Mouse (Mus musculus): Measurements from ENCODE around the gene Zfp82. TPM values are rescaled to one million over a fixed set of nuclear protein-coding genes. Genes with fewer than 3 reads are reported as not detected.
A peak's percentile ranks its signal among the peaks of the same experiment; 100 is the strongest.

Gene Zfp82
- total RNA-seq, 2 experiments from 2014 or later, result 4.1 to 6.0 TPM

DNA sequence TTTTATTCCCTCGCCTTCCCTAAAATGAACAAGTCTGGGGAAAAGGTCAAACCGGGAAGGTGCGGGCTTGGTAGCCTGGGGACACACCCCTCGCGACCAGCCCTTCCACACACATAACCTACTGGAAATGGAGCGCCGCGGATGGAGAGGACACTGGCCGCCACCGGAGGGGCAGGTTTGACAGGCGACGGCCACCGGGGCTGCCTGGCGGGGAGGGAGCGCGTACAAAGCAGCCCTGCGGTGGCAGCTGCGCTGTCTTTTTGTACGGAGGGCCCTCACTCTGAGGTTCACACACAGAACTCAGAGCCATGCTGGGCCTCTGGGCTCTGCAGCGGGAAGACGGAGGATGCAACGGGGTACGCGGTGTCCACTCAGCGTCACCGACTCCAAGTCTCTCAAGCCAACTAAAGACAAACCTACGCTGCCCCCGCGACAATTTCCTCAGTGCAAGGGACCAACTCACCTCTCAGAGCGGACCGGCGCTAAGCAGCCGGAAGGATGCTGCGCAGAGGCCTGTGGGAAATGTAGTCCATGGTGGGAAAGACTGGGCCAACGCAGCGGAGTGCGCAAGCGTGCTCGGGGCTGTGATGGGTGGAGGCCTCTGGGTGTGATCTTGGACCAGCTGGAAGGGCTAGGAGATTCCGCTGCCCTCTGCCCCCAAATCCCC is 21.7 kb downstream of the Zfp82 start, which contains the start of gene Zfp14:
Gene Zfp14 (minus strand): TSS at position 499 of the 667 bp plus-strand sequence.
- peak; percentile 95 to 97 for DNase-seq (ENCODE audit: low spot score in 2 of 2)

- DNase-seq (ENCODE audit: low spot score in 2 of 2), result no peak
Measured at GRCm38 (mm10) chr7:30048126-30048525, 24.6 kb downstream of the Zfp82 start.

- no peak for DNase-seq (ENCODE audit: low spot score in 2 of 2)
Measured at GRCm38 (mm10) chr7:30044354-30044753, 28.3 kb downstream of the Zfp82 start.

GRCm38 (mm10) chr7:30034331-30034730 is 38.4 kb downstream of the Zfp82 start:
- DNase-seq (ENCODE audit: low spot score in 2 of 2), result no peak

GRCm38 (mm10) chr7:30031379-30031778 is 41.3 kb downstream of the Zfp82 start:
- DNase-seq (ENCODE audit: low spot score in 2 of 2), result no peak

GRCm38 (mm10) chr7:30030677-30031076 is 42.0 kb downstream of the Zfp82 start:
- no peak for DNase-seq (ENCODE audit: low spot score in 2 of 2)

DNA sequence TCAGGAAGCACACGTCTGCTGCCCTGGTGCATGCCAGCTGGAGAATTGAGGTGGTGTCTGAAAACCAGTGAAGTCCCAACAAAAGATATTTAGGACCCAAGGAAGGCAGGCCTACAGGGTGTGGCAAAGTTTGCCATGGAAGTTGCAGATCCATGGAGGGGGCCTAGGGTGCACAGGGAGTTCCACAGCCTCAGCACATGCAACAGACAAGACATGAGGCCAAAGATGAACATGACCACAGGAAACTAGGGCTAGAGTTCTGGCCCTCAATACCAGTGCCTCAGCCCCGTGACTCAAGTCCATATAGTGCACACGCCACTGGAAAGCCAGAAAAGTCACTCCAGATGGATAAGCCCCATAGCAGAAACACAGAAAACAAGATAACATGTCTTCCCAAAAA is 44.1 kb downstream of the Zfp82 start:
- DNase-seq (ENCODE audit: low spot score in 2 of 2), result no peak

GRCm38 (mm10) chr7:30027331-30027730 is 45.4 kb downstream of the Zfp82 start:
- DNase-seq (ENCODE audit: low spot score in 2 of 2), result no peak

GRCm38 (mm10) chr7:30025358-30025757 is 47.3 kb downstream of the Zfp82 start:
- no peak for DNase-seq (ENCODE audit: low spot score in 2 of 2)

DNA sequence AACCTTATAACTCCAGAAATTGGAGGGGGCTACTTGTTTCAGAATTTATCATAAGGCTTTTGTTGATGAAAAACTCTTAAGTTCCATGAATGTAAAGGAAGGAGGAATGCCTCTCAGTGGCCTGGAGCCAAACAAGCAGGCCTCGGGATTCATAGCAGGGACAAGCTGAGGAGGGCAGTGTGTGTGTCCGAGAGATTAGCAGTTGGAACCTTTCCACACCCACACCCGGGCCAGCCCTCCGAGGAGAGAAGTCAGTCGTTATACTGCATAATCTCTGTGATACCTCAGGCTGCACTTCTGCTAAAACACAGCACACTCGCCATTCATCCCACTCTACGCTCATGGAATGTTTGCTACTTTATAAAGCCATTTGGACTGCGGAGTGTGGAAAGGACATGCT is 48.9 kb downstream of the Zfp82 start:
- DNase-seq (ENCODE audit: low spot score in 2 of 2), result no peak

DNA sequence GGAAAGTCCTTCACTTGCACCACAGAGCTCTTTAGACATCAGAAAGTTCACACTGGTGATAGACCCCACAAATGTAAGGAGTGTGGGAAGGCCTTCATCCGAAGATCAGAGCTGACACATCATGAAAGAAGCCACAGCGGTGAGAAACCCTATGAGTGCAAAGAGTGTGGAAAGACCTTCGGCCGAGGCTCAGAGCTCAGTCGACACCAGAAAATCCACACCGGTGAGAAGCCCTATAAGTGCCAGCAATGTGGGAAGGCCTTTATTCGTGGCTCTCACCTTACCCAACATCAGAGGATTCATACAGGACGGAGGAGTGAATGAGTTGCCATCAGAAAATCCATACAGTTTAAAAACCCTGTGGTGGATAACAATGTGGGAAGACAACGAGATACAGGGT is 49.4 kb downstream of the Zfp82 start:
- DNase-seq (ENCODE audit: low spot score in 2 of 2), result no peak

GRCm38 (mm10) chr7:30019543-30019942 is 53.2 kb downstream of the Zfp82 start:
- DNase-seq (ENCODE audit: low spot score in 2 of 2), result no peak

DNA sequence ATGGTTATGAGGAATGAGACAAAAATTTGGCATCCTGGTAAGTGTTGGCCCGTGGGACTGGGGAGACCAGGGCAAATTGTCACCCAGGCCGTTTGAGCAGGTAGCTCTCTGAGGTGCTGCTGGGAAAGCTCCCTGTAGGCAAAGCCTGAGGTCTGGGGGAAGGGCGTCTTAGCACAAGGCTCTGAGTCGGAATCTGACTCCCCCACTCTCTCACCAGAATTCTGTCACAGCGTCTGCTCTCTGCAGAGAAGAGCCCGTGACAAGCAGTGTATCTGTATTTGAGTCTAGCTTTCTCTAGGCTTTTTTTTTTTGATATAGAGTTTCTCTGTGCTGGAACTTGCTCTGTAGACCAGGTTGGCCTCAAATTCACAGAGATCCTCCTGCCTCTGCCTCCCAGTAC is 55.5 kb downstream of the Zfp82 start:
- DNase-seq (ENCODE audit: low spot score in 2 of 2), result no peak

DNA sequence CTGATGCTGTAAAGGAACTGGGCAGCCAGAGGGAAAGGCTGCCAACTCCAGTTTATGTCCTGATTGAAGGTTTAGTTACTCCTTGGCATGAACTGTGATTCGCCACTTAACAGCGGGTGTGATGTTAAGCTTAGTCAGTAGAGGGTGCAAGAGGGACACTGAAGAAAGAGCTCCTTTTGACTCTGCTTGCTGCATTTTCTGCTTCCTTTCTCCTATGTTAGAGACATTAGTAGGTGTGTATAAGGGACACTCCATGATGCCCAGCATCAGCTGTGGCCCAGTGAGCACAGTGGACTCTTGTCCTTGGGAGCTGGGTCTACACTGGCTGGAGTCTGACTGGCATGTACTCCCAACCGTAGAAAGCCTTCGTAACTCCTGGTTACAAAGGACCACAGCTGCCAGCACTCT is 59.7 kb downstream of the Zfp82 start:
- DNase-seq (ENCODE audit: low spot score in 2 of 2), result peak; percentile 63 to 69

- peak; percentile 36 to 40 for DNase-seq (ENCODE audit: low spot score in 2 of 2)
Measured at GRCm38 (mm10) chr7:30010551-30011195, 62.0 kb downstream of the Zfp82 start.

DNA sequence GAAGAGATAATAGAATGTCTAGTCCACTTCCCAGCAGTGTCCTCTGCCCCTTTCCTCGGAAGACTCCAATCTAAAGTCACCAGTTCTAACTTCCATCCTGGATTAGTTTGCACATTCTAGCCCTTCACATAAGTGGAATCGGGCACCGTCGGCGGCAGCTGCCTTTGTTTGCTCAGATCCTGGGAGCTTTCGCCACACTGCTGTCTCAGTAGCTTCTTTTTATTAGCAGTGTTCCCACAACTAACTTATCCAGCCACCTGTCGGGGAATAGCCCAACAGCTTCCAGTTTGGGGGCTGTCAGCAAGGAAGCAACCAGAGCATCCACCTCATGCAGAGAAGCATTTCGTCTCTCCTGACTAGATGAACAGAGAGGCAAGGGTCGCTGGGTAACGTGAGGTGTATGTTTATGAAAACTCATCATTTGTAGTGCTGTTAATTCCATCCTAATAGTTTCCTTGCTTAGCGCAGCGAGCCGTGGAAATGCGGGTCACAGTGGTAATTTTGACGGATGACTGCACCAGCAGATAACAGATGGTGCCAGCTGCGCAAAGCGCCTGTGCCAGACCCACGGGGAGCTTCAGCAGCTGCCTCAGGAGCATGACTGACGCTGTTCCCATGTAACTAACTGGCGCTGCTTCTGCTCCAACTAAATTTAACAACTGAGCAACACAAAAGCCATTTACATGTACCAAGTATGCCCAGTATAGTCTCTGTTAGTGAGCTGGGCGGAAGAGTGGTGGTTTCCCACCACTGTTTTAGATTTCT is 63.2 kb downstream of the Zfp82 start:
- peak; percentile 58 to 63 for DNase-seq (ENCODE audit: low spot score in 2 of 2)

DNA sequence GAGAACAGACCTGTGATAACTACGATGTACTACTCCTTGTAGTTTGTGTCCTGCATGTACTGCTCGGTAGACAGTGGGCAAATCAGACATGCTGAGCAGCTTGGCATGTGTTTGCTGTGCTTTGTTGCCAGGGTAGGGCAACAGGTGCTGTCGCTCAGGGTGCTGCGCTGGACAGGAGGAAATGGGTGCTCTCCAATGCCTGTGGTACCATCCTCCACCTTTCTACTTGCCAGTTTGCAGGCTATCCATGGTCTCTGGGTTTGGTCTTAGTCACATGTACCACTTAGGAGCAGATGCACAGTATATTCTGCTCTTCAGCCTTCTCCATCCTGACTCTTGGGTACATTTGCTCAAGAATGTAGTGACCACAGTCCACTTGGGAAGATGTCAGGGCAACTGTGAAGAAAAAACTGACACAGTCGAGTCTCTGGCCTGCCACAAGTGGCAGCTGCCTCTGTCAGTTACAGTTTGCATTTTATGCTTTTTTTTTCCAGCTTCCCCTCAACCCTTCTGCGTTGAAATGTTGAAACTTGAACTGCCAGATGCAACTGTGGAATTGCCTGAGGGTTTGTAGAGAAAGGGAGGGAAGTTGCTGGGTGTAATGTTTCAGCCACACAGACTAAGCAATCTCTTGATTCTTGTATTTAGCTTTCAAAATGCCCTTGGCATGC is 64.5 kb downstream of the Zfp82 start:
- no peak for DNase-seq (ENCODE audit: low spot score in 2 of 2)

DNA sequence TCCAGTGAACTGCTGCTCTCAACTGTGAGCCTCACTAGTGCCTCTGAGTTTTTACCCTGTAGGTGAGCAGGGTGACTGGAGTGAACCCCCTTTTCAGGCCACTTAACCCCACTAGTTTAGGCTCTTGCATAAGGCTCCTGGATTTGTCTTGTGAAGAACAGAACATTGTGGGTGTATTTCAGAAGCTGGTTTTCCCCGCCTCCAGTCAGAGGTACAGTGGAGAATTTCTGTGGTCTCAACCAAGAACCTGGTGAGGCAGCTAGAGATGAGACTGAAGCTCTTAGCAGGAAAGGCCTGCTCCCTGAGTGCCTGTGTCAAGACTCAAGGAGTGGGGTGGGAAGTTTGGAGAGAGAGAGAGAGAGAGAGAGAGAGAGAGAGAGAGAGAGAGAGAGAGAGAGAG is 65.1 kb downstream of the Zfp82 start:
- DNase-seq (ENCODE audit: low spot score in 2 of 2), result peak in 1 of 2 experiments; percentile 44
